Mouse (Mus musculus) lung, postnatal 36 days (tissue): ENCODE results near the gene Tshz2.

Experiments
- DNase-seq: peaks from one replicate; pipeline ENCODE4 v3.0.0; 2022; ENCODE audit warnings: mixed read lengths

The Tshz2 gene

DNA sequence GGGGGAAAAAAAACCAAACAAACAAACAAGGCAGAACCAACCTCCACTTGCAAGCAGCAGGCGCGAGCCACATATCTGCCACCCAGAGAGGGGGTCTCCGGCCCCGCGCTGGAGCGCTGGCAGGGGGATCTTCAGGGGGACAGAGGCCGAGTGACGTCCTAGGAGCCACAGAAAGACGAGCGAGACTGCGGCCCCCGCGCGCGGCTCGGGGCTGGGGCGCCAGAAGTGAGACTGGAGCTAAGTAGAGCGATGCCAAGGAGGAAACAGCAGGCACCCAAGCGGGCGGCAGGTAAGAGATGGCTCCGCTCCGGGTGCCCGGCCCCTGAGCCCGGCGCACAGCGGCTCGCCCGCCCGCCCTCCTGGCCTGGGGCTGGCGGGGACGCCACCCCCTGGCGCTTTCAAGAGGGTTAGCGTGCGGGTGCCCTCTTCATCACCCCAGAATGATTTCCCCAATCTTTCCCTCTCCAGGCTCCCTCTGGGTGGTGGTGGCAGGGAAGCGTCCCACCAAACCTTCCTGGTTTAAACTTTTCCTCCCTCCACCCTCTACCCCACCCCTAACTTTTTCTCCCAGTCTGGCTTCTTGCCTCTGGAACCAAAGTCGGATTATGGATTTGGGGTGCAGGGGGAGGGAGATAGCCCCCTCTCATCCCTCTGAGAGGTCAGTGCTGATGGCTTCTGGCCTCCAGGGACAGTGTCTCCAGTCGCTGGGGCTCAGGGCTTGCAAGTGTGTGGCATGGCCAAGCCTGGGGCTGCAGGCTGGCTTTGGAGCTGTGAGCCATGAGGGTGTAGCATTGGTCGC, 877 bp downstream of the Tshz2 start:
- no peak for DNase-seq

DNA sequence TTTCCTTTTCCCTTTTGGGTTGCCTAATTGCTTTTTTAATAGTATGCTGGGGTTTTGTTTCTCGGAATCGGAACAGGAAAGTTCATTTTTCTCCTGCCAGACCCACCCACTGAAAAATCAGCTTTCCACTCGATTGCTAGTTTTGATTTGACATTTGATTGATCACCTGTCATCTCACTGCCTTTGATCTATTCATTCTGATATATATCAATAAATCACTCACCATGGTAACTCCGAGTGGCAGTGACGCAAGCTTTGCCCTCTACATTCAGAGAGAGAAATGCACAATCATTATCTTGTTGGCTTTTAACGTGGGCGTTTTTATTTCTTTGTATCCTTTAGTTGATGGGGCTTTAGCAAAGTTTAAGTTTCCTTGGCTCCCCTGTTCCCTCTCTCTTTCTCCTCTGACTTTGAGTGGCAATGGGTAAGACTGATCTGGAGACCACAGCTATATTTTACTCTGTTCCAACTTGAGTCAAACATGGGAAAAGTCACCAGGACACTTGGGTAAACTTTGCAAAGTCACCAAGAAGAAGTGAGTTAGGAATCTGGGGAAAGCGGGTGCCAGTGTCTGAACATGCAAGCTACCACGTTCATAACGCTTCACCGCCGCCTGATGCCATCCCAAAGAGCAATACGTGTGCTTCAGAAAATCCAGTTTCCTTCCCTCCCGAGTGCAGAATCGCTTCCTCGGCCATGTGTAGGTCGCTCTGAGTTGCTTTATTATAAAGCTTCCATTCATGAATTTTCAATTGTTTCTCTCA, 2.0 kb downstream of the Tshz2 start:
- DNase-seq: no peak

DNA sequence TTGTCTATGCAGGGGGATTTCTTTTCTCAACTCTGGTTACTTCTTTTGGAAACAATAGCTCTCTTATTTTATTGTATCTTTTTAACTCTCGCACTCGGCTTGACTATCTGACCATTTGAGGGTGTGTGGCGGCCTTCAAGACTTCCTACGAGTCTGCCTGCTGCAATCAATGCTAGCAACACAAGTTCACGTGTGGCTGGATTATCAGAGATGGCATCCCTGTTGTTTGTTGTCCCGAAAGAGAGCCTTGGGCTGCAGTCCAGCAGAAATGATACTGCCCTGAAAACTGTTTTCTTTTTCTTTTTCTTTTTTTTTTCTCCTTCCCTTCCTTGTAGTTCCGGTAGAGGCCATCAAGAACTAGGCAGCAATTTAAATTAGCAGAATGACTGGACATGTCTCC, 2.6 kb downstream of the Tshz2 start:
- DNase-seq: no peak

DNA sequence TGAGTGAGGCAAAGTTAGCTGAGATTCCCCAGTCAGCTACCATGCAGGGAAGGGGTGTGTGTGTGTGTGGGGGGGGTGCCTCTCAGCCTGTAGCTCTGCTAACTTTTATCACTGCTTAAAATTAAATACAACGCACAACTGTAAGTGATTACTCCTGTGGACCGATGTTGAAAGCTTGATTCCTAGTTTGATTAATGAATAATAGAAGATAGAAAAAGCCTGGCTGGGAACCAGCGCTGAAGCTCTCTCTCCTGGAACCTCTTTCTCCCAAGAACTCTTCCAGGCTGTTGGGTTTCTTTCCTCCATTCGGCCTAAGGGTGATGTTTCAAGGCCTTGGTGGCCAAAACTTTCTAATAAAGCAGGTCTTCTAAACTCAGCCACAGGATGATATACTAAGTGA, 3.6 kb downstream of the Tshz2 start:
- DNase-seq: no peak

DNA sequence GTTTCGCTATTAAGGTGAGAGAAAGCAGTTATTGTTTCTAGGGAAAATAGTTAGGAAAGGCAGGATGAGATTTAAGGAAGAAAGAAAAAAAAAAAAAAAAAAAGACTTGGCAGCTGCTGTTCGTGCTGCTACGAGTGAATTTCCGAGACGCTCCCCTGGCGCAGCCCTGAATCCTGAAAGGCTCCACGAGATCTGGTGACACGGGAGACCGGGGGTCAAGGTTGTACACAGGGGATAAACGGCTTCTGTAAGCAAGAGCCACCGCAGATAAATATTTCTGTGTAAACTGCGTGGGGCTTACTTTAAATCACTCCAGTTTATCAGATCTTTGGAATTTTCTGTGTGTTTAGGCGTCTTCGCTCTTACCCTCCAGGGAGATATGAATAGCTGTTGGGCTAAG, 8.7 kb downstream of the Tshz2 start:
- no peak for DNase-seq

DNA sequence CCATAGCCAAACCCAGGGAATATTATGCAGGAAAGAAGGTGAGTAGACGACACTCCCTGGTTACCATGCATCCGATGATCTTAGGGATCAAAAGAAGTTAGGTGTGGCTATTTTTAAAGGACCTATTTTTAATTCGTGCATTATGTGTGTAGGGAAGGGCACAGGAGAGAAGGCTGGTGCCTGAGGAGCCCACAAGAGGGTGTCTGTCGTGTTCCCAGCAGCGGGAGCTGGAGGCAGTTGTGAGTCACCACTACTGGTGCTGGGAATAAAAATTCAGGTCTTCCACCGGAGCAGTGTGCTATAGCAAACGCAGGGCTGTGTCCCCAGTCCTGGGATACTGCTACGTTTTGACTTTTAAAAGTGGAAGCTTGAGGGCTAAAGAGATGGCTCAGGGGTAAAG, 9.6 kb downstream of the Tshz2 start:
- no peak for DNase-seq

DNA sequence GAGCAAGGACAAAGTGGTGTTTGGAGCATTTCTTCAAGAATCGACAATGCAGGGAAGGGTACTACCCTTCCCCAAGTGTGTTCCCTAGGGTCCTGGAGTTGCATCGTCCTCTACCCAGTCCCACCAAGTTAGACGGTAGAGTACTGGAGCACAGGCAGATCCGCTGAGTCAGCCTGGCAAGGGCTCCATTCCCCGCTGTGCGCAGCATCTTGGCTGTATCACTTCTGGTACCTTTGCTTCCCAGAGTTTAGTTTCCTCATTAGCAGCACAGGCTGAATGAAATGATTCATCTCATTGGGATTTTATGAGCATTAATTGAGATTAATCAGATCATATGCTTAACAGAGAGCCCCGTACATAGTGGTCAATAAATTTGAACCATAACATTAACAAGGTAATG, 14.3 kb downstream of the Tshz2 start:
- no peak for DNase-seq

DNA sequence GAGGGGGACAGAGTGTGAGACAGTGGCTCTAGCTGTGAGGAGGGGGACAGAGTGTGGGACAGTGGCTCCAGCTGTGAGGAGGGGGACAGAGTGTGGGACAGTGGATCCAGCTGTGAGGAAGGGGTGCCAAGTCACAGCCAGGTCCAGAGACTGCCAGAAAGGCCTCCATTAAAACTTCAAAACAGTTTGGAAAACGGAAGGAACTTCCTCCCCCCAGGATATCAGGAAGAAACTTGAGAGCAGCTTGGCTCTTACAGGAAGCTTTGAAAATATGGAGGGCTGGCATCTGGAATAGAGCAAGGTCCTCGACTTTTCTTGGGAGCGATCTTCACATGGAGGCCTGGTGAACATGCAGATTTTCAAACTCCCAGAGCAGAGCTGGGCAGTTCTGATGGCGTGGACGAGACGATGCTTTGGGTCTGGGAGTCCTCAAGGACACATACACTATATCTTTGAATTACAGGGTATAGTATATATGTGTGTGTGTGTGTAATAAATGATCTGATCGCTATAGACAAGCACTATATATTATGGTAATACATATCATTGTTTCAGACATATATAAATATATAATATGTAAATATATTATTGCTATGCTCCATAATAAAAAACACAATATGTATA, 16.6 kb downstream of the Tshz2 start:
- DNase-seq: no peak

DNA sequence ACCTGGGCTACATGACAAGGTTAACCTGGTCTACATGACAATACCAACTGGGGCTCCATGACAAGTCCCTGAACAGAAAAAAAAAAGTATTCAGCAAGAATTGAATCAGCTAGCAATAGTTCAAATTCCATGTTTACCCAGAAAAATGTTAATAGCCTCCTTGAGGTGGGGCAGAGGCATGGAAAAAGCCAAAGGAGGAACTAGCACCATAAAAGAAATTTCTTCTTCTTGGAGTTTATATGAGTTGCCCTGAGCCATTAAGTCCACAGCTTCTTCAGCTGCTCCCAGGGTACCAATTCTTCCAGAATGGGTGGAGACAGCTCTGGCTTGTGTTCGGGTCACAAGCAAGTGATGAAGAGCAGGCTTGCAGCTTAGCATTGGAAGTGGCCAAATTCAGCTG, 20.5 kb downstream of the Tshz2 start:
- DNase-seq: no peak

DNA sequence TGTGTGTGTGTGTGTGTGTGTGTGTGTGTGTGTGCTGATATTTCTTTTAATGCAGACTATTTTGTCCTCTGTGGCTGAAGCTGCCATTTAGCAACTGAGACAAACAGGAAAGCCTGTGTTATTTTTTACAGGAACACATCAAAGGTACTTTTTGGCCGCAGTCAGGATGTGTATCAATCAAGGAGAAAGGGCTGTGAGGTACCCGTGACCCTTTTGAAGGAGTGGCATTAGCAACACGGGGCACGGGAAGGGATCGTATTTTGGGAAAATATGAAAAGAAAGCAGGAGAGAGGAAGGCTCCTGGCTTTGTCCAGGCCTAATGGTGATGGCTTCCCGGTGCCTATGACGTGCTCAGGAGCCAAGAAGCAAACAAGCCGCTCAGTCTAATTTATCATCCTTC, 31.0 kb downstream of the Tshz2 start:
- peak; percentile 17 for DNase-seq

DNA sequence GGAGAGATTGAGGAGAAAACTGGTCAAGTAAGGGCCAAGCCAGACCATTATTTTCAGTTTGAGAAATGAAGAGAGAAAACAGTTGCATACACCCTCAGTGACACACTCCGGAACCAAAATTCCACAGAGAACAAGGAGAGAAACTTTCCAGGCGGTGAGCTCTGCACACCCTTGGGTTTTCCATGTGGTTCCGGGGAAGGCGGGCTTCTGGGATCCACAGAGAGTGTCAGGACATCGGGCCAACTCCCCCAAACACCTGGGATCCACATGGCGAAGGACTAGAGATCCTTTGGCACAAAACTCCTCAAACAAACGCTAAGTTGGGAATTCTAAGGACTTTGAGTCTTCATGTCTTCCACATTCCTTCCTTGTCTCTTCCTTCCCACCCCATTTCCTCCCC, 38.5 kb downstream of the Tshz2 start:
- DNase-seq: no peak

DNA sequence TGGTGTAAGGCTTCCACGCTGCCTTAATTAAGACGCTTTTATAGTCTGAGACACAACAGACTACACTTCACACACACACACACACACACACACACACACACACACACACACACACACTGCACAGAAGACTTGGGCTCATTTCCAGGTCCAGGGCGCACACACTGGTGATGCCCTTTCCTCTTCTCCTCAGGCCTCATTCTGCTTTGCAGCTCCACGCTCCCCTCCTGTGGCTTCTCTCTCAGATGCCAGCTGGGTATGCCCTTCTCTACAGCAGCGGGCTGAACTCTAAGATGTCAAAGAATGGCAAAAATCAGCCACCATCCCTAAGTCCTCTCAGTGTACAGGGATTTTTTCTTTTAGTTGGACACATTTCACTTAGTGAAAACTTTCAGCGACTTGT, 41.0 kb downstream of the Tshz2 start:
- DNase-seq: no peak

DNA sequence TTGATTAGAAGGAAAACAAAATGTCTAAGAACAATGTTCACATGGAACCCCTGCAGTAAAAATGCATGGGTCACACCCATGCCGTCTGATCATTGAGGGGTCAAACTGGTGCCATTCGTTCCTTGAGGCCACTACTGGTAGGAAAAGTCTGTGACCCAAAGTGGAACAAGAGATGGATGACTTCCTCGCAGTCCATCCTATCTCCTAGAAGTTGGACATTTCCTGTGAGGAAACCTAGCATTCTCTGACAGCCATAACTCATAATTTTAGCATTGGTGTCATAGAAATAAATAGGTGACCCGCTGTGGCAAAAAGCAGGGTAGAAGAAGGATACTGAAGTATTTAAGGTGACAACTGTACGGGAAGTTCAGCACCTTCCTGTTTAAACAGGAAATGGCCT, 41.4 kb downstream of the Tshz2 start:
- no peak for DNase-seq

DNA sequence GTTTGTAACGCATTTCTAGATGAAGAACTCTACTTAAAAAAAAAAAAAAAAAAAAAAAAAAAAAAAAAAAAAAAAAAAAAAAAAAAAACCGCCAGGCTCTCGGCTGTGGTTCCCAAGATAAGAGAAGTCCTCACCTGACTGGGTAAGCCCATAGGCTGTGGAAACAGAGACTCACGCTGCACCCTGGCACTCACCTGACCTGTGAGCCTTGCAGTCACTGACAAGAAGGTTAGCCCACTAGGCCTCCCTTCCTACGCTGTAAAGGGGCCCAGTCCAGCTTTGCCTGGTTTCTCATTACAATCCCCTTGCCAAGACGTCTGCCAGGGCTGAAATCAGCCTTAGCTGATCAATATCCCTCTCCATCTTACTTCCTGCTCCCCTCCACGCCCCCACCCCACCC, 46.5 kb downstream of the Tshz2 start:
- DNase-seq: no peak

DNA sequence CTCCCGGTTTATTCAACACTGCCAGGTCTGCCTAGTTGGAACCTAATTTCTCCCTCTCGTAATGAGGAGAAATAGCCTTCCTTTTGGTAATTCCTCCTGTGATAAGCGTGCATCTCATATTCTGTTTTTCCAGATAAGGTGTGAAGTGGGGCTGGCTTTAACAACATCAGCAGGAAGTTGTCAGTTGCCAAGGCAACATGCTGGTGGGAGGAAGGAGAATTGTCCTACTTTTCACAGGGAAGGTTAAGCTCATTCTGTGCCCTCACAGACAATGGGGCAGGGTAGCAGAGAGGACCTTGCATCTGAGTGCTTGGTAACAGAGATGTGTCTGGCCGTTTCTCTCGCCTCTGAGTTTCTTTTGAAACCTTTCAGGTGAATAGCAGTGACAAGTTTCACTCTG, 47.1 kb downstream of the Tshz2 start:
- DNase-seq: no peak

DNA sequence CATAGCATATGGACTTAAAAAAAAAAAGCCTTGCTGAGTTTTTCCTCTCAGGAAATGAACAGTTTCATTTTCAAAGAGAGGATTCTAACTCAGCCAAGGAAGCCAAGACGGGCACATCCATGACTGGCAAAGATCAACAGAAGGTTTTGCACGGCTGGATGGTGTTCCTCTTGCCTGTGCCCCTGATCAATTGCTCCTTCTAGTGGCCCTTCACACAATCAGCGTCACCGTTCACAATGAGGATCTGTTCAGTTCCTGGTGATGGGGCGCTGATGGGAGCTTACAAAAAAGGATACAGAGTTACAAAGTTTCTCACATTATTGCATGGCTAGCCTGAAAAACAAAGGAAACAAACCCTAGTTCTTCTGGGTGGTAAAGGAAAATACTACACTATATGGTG, 52.4 kb downstream of the Tshz2 start:
- DNase-seq: no peak

DNA sequence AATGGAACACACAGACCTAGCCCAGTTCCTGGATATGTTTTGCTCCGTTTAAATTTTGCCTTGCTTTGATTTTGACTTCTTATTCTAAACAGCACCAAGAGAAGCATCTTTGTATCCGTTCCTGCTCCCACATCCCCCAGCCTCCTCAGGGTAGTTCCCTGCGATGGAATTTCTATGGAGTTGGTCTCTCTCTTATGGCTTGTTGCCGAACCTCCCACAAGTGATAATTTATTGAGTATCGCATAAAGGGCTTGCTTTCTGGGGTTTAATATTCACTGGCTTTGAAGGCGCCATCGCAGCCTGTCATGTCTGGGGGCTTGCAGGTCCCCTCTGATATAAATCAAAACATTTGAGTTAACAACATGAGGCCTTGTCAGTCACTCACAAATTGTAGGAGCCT, 52.9 kb downstream of the Tshz2 start:
- DNase-seq: no peak

DNA sequence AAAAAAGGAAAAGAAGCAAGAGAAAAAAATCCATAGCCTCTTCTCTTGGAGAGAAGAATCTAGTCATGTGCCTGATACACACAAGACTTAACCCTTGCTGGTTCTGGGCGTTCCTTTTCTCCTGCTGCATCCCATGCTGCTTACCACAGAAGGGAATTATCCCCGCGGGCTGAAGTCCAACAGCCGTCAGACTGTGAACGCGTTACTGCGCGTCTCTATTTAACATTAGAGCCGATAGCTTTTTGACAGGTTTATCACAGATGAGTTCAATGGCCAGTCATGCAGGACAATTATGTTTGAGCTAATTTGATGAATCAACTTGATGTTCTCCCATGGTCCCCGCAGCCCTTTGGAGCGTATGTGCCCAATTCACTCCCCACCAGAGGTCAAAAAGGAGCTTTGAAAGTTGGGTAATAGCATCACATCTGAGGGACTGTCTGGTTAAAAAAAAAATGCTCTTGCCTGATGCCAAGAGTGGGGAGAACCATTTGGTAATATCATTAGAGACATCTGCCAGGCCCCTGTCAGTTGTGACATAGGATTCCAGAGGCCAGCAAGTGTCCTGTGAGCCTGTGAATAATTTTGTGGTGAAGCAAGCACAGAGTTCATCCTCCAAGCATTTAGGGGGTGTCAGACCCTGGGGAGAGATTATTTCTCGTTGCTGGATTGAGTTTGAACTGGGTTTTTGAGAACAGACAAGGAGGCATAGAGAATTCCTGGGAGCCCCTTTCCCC, 54.1 kb downstream of the Tshz2 start:
- peak; percentile 26 for DNase-seq

DNA sequence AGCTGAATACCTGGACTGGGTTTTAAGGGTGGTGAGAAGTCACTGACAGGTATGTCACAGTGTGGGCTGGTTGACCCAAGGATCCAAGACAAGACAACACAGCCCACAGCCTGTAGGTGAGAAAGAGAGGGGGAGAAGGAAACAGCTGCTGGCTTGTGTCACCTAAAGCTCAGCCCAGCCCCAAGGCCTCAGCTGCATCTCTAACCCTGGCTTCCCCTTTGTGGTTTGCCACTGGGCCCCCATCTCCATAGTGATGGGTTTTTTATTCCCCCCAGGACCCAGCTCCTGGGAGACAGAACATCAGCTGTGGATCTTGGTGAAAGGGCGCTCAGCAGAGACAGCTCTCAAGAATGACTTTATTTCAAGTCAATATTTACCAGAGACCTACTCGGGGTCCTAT, 57.2 kb downstream of the Tshz2 start:
- no peak for DNase-seq

DNA sequence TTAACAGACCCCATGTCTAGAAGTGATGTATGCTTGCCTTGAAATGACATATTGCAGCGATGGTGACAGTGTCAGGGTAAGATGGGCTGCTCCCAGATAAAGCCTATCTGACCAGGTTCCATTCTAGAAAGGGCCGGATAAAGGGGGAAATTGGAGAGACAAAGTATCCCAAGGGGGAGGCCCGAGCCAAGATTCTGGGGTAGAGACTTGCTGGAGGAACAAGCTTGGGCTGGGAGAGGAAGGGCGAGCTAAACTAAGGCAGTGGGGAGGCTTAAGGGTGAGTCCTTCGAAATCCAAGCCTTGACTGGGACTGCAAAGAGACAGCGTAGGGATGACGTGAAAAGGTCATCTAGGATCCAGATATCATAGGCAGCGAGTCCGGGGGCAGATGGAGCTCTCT, 61.7 kb downstream of the Tshz2 start:
- no peak for DNase-seq

DNA sequence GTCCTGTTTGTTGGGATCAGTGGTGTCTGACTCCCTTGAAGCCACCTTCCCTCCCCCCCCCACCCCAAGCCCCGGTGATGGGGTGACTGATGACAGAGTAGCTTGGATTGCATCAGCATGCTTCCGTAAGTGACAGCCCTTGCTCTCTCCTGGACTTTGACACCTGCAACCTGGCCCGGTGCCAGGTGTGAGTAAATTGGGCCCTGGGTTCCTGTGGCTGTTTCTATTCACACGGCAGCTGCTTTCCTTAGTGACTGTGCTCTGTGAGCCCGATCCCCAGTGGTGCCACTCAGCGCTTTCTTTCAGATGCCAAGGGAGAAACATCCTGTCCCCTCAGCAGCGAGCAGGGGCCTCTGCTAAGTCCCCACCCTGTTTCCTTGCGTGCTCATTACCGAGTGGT, 62.2 kb downstream of the Tshz2 start:
- DNase-seq: no peak

DNA sequence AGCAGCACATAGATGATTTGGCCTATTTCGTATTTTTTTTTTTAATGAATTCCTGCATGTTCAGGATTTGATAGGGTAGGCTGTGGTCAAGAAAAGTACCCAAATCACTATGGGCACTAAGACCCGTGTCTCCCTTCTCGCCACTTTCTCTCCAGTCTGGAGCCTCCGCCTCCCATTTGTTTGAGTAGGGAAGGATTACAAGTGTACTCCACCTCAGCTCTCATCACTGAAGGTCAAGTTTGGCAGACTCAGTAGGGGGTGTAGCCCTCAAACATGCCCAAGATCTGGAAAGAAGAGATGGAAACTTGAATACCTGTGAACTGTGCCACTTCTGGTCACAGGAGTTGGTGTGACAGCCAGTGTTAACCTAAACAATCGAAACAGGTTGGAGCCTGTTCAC, 66.3 kb downstream of the Tshz2 start:
- peak; percentile 43 for DNase-seq

DNA sequence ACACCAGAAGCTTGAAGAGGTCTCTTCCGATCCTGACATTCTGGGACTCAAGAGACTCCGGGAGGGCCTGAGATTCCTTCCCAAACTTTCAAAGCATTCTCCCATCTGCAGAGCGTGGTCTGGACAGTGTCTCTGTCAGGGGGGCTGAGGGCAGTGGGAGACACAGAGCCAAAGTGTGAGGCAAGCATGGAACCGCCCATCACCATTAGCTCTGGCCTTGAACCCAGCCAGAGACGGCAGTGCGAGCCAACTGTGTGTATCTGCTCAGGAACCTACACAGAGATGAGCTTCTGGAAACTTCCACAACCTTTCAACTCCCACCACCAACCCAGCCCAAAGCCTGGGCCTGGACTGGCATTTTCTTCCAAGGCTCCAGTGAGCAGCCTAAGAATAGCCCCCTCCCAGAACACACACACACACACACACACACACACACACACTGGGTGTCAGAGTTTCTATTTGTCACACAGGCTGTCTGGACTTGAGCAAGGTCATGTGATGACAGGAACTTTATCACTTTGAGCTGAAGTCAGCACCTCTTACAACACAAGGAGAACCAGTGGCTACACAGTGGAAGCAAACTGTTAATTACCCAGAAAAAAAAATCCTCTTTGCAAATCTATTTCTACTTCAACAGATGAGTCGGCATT, 67.2 kb downstream of the Tshz2 start:
- DNase-seq: peak; percentile 21
